Mouse (Mus musculus) midbrain, embryonic 10.5 days (tissue): ENCODE measurements around the gene Bcl7c. TPM values are rescaled to one million over a fixed set of nuclear protein-coding genes. Genes with fewer than 3 reads are reported as not detected.
"Not testable (repeated sequence)": the region's sequence is repeated elsewhere in the genome, so short reads cannot be mapped to it uniquely, and the experiment has no call there.

Source experiments
- DNase-seq: peaks from one replicate; pipeline ENCODE4 v3.0.0-alpha.2; 2017; ENCODE audit warnings: low spot score
- H3K27ac ChIP-seq: fragments of 300-500 bp; sonication (generic); replicated peaks from 2 replicates; pipeline ENCODE4 v1.5.1; 2016; ENCODE audit warnings: mild to moderate bottlenecking
- H3K27me3 ChIP-seq: fragments of 300-500 bp; sonication (generic); 2 replicates; pipeline ENCODE4 v1.6.1; 2016; ENCODE audit warnings: low read depth, mild to moderate bottlenecking; ENCODE audit not compliant: poor library complexity, severe bottlenecking
- H3K36me3 ChIP-seq: fragments of 300-500 bp; sonication (generic); 2 replicates; pipeline ENCODE4 v1.6.1; 2016; ENCODE audit warnings: mild to moderate bottlenecking, moderate library complexity
- H3K4me1 ChIP-seq: fragments of 300-500 bp; sonication (generic); 2 replicates; pipeline ENCODE4 v1.6.1; 2016
- H3K4me3 ChIP-seq: fragments of 300-500 bp; sonication (generic); 2 replicates; pipeline ENCODE4 v1.5.1; 2016; ENCODE audit warnings: mild to moderate bottlenecking, moderate library complexity
- H3K9me3 ChIP-seq: fragments of 300-500 bp; sonication (generic); replicated peaks from 2 replicates; pipeline ENCODE4 v1.6.1; 2016; ENCODE audit warnings: mild to moderate bottlenecking
- WGBS: fragments of 180-500 bp; shearing (Covaris S2); methylation state at CpG from one replicate; pipeline ENCODE4 v1.1.7; 2016; 5-methylcytosine and 5-hydroxymethylcytosine counted together
- polyA plus RNA-seq: library from polyadenylated mRNA; unstranded; fragments of >200 nt; fragmentation: Nextera tagmentation; extraction: Ambion mirVana; gene quantifications from 2 replicates; pipeline ENCODE4 v1.2.1, GENCODE M21; 2016

Bcl7c gene
- polyA plus RNA-seq, 1 experiment from 2014 or later = 48.9 TPM

- no peaks in the 10 kb centered on the region for H3K36me3 ChIP-seq
- no peak overlapping the region for H3K4me3 ChIP-seq
- H3K27me3 ChIP-seq = no peaks in the 10 kb centered on the region
- H3K27ac ChIP-seq = no peak overlapping the region
- H3K9me3 ChIP-seq = no peaks in the 10 kb centered on the region
- peaks cover 8% of the 10 kb centered on the region; the same call in 1 of the 2 replicates for H3K4me1 ChIP-seq
- no peak for DNase-seq
- WGBS = 90% methylated on average over 4 of the region's 4 CpGs
These were observed 60.1 kb downstream of the Bcl7c start for GRCm38 (mm10) chr7:127648516-127649201.

- not testable (repeated sequence) for DNase-seq
- WGBS = 96% methylated on average over 7 of the region's 7 CpGs
These were observed 61.2 kb downstream of the Bcl7c start for GRCm38 (mm10) chr7:127647576-127647975.

GRCm38 (mm10) chr7:127646363-127646762 lies 62.4 kb downstream of the Bcl7c start:
- no peak overlapping the region for H3K4me3 ChIP-seq
- no peaks in the 10 kb centered on the region for H3K4me1 ChIP-seq
- no peak overlapping the region for H3K27ac ChIP-seq
- H3K27me3 ChIP-seq = no peaks in the 10 kb centered on the region
- no peaks in the 10 kb centered on the region for H3K9me3 ChIP-seq
- WGBS = 92% methylated on average over 4 of the region's 4 CpGs
- DNase-seq = no peak
- H3K36me3 ChIP-seq = no peaks in the 10 kb centered on the region

More at GRCm38 (mm10) chr7:127647576-127647975, 61.2 kb downstream of the Bcl7c start:
- H3K27me3 ChIP-seq, H3K4me1 ChIP-seq, H3K9me3 ChIP-seq, H3K36me3 ChIP-seq, H3K27ac ChIP-seq, H3K4me3 ChIP-seq: not testable (repeated sequence)

GRCm38 (mm10) chr7:127642254-127642653 lies 66.5 kb downstream of the Bcl7c start:
- H3K4me3 ChIP-seq = no peak overlapping the region
- H3K27ac ChIP-seq = no peak overlapping the region
- H3K9me3 ChIP-seq = no peaks in the 10 kb centered on the region
- 80% methylated on average over 4 of the region's 4 CpGs for WGBS
- no peaks in the 10 kb centered on the region for H3K36me3 ChIP-seq
- peaks cover 4% of the 10 kb centered on the region for H3K4me1 ChIP-seq
- no peaks in the 10 kb centered on the region; the same call in 1 of the 2 replicates for H3K27me3 ChIP-seq
- no peak for DNase-seq

GRCm38 (mm10) chr7:127641260-127641659 lies 67.5 kb downstream of the Bcl7c start:
- H3K9me3 ChIP-seq = no peaks in the 10 kb centered on the region
- peaks cover 4% of the 10 kb centered on the region for H3K27me3 ChIP-seq
- 77% methylated on average over 4 of the region's 4 CpGs for WGBS
- peaks cover 12% of the 10 kb centered on the region for H3K4me1 ChIP-seq
- H3K27ac ChIP-seq = no peak overlapping the region
- no peak overlapping the region for H3K4me3 ChIP-seq
- no peaks in the 10 kb centered on the region for H3K36me3 ChIP-seq
- no peak for DNase-seq

GRCm38 (mm10) chr7:127636963-127637362 lies 71.8 kb downstream of the Bcl7c start:
- H3K9me3 ChIP-seq = no peaks in the 10 kb centered on the region
- H3K4me3 ChIP-seq = peak overlapping the region; percentile 66
- peak overlapping the region; percentile 80 for H3K27ac ChIP-seq
- WGBS = under 1% methylated on average over 27 of the region's 27 CpGs
- H3K4me1 ChIP-seq = peaks cover 12% of the 10 kb centered on the region
- no peaks in the 10 kb centered on the region for H3K36me3 ChIP-seq
- peaks cover 10% of the 10 kb centered on the region for H3K27me3 ChIP-seq
- peak; percentile 79 for DNase-seq

- DNase-seq = no peak
- 74% methylated on average over 4 of the region's 4 CpGs for WGBS
- Histone ChIP-seq H3K36me3 (no peaks in the 10 kb centered on the region), H3K4me1 (no peaks in the 10 kb centered on the region), H3K9me3 (peaks cover 2% of the 10 kb centered on the region), H3K4me3 (no peak overlapping the region), H3K27me3 (peaks cover 7% of the 10 kb centered on the region; the same call in 1 of the 2 replicates), H3K27ac (no peak overlapping the region)
These were observed 77.3 kb downstream of the Bcl7c start for GRCm38 (mm10) chr7:127631416-127631815.

GRCm38 (mm10) chr7:127628646-127629045 lies 80.1 kb downstream of the Bcl7c start:
- Histone ChIP-seq H3K9me3 (peaks cover 7% of the 10 kb centered on the region), H3K36me3 (no peaks in the 10 kb centered on the region), H3K4me3 (no peak overlapping the region), H3K4me1 (no peaks in the 10 kb centered on the region), H3K27me3 (no peaks in the 10 kb centered on the region), H3K27ac (no peak overlapping the region)
- no peak for DNase-seq
- WGBS = 84% methylated on average over 5 of the region's 5 CpGs

- Histone ChIP-seq H3K4me3 (no peak overlapping the region), H3K27me3 (no peaks in the 10 kb centered on the region), H3K27ac (no peak overlapping the region), H3K9me3 (peaks cover 7% of the 10 kb centered on the region), H3K4me1 (no peaks in the 10 kb centered on the region), H3K36me3 (no peaks in the 10 kb centered on the region)
- WGBS = 86% methylated on average over 4 of the region's 4 CpGs
- DNase-seq = no peak
These were observed 82.3 kb downstream of the Bcl7c start for GRCm38 (mm10) chr7:127626471-127626870.

- no peak for DNase-seq
- 98% methylated on average over 7 of the region's 7 CpGs for WGBS
- Histone ChIP-seq H3K27me3 (no peaks in the 10 kb centered on the region), H3K4me3 (no peak overlapping the region), H3K36me3 (no peaks in the 10 kb centered on the region), H3K27ac (no peak overlapping the region), H3K9me3 (peaks cover 7% of the 10 kb centered on the region), H3K4me1 (no peaks in the 10 kb centered on the region)
These were observed 82.7 kb downstream of the Bcl7c start for GRCm38 (mm10) chr7:127626039-127626438.

- not testable (repeated sequence) for DNase-seq, H3K9me3 ChIP-seq, H3K27ac ChIP-seq, H3K36me3 ChIP-seq, H3K4me3 ChIP-seq, H3K27me3 ChIP-seq
- peaks cover 27% of the 10 kb centered on the region for H3K4me1 ChIP-seq
- 87% methylated on average over 7 of the region's 8 CpGs for WGBS
These were observed 90.3 kb downstream of the Bcl7c start for GRCm38 (mm10) chr7:127618402-127618801.

GRCm38 (mm10) chr7:127617962-127618361 lies 90.8 kb downstream of the Bcl7c start:
- no peaks in the 10 kb centered on the region for H3K27me3 ChIP-seq
- H3K4me3 ChIP-seq = no peak overlapping the region
- 50% methylated on average over 2 of the region's 2 CpGs for WGBS
- H3K9me3 ChIP-seq = 0 out of 2 replicates have a peak, but pooled peaks cover 5% of the 10 kb centered on the region
- H3K36me3 ChIP-seq = peaks cover 10% of the 10 kb centered on the region
- no peak for DNase-seq
- H3K27ac ChIP-seq = no peak overlapping the region
- peaks cover 31% of the 10 kb centered on the region for H3K4me1 ChIP-seq

GRCm38 (mm10) chr7:127616881-127617280 lies 91.9 kb downstream of the Bcl7c start:
- no peak overlapping the region for H3K27ac ChIP-seq
- peaks cover 31% of the 10 kb centered on the region for H3K4me1 ChIP-seq
- H3K36me3 ChIP-seq = peaks cover 21% of the 10 kb centered on the region
- H3K9me3 ChIP-seq = peaks cover 5% of the 10 kb centered on the region; the same call in 1 of the 2 replicates
- no peak for DNase-seq
- WGBS = 73% methylated on average over 1 of the region's 1 CpGs
- H3K27me3 ChIP-seq = no peaks in the 10 kb centered on the region
- H3K4me3 ChIP-seq = no peak overlapping the region
